Mouse (Mus musculus) G1E (cell line): Measurements from ENCODE around the gene Aebp2.

Experiments
- CTCF ChIP-seq: IDR thresholded peaks from 2 replicates; pipeline ENCODE4 v1.5.1; 2012; ENCODE audit warnings: low read depth, low read length, inconsistent platforms, mixed read lengths
- GATA1 ChIP-seq: IDR thresholded peaks from 2 replicates; pipeline ENCODE4 v1.6.1; 2012; ENCODE audit warnings: borderline replicate concordance, low read length, inconsistent platforms, mixed read lengths
- POLR2AphosphoS5 ChIP-seq: IDR thresholded peaks from 2 replicates; pipeline ENCODE4 v1.6.1; 2012; ENCODE audit warnings: low read depth, low read length, inconsistent platforms; ENCODE audit not compliant: insufficient replicate concordance
- TAL1 ChIP-seq: conservative IDR thresholded peaks from 2 replicates; pipeline ENCODE4 v1.6.1; 2012; ENCODE audit warnings: low read depth, low read length, inconsistent platforms, mixed read lengths

- no peak for TF ChIP-seq CTCF
- no peak for TF ChIP-seq GATA1
- TF ChIP-seq TAL1, result no peak
- no peak for TF ChIP-seq POLR2AphosphoS5
These were observed 53.6 kb downstream of the Aebp2 start for GRCm38 (mm10) chr6:140676094-140676493.
